Mouse (Mus musculus) heart, postnatal 36 days (tissue): ENCODE measurements at regions not wholly inside any gene's neighbourhood (a gene's known extent, or its start where the extent isn't known, plus 50 kb on each side); places are given as distances from the start of the nearest gene placed in this dataset.

Source experiments
- DNase-seq, 2 experiments: peaks; one replicate each; pipeline ENCODE4 v3.0.0; 2021 to 2022
- intact Hi-C: fragments of 180-260 bp; cut with DNase I; formaldehyde crosslinking; loops from one replicate; pipeline ENCODE4 v1.15.1; 2025

DNA sequence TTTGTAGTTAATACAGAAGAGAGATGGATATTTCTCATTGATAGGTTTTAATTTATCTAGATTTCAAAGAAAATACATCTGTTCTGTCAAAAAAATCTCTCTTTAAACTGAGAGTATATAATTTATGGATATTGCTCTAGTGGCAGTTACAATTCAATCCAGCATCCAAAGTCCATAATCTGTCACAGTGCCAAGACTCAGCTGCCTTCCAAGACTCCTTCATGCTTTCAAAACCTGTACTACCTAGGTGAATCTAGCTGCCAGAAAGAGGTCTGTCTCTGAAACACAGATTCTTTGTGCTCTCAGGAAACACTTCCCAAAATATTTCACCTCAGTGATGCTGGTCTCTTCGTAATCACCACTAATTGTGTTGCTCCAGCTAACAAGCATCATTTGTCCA is 844.0 kb upstream of the Sel1l start:
- intact Hi-C loops = no loop called here

DNA sequence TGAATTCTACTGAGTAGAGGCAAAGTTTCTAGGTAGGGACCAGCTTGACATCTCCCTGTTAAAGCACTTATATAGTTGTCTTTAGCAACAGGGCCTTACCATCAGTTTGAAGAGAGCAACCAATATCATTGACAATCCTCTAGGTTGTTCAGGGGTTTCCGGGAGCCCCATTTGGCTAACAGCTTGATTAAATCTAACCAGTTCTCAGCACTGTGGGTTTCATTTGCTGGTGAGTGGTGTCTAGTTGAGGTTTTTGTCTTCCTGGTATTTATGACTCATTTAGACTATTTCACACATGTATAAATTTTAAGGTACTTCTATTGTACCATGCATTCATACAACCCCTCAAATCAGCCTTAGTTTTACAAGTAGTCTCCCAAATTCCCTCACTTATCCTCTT is 823.4 kb upstream of the Sel1l start:
- no peak for DNase-seq
- intact Hi-C loops = no loop called here

More for the DNA sequence above, 844.0 kb upstream of the Sel1l start:
- DNase-seq = no peak

DNA sequence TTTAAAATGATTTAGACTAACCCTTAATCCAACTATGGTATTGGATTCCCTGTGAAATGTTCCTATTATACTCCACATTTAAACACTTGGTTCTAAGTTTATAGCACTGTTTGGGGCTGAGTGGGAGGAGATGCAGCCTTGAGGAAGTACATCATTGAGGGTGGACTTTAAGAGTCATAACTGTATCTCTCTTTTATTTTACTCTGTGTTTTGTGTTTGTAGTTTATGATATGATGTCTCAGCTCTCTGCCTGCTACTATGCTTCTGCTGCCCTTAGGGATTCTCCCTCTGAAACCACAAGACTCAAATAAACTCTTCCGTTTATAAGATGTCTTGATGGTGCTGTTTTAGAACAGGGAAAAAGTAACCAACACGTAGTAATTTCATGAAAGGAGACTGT is 797.7 kb upstream of the Sel1l start:
- intact Hi-C loops = no loop called here
- no peak for DNase-seq

DNA sequence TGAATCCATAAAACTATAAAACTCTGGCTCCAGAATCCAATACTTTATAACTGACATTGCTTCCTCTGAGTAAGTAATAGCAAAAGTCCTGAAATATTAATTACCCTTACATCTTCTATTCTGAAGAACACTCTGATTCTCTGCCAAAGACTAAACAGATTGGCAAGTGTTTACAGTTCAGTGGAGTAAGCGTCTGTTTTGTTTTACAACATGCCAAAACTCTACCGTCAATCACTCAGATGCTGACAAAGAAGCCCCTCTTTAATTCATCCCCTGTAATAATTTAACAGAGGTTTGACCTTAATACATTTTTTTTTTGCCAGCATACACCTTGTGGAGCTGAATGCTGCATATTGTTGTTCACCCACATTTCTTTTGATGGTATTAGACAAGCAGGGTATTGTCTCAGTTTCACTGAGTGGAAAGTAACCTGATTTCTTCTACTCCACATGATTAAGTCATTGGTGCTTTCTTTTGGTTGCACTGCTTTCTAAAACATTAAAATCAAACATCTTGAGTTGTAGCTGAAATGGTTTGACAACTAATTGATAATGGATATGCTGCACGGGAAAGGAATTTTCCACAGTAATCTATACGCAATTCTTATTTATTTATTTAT is 796.2 kb upstream of the Sel1l start:
- intact Hi-C loops = no loop called here
- DNase-seq = no peak

DNA sequence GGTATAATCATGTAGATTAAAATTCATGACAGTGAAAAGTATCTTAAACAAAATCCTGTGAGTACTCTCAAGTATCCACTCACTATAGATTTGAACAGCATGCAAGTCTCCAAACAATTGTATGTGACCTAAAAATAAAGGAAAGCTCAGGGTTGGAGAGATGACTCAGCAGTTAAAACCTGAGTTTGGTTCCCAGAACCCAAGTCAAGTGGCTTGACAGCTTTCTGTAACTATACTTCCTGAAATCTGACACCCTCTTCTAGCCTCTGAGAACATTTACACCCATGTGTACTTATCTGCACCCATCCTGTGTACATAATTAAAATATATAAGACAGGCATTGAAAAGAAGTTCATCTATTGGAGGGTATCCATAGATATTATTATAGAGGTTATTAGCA is 770.2 kb upstream of the Sel1l start:
- intact Hi-C loops = no loop called here
- no peak for DNase-seq

DNA sequence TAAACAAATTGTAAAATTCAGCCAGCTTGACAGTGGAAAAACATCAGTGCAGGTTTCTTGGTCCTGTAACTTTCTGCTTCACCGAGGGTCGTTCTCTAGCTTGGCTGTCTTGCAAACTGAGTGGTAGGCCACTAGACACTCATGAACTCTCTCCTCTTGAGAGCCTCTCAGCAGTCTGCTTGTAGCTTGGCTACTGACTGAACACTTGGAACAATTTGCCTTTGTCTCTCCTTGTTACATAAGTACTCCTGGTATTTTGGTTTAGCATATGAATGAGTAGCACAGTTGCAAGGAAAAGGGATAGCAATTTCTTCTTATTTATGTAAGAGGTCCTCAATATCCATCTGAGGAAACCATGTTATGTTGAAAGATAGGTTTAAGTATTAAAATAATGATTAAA is 769.6 kb upstream of the Sel1l start:
- intact Hi-C loops = no loop called here
- no peak for DNase-seq

DNA sequence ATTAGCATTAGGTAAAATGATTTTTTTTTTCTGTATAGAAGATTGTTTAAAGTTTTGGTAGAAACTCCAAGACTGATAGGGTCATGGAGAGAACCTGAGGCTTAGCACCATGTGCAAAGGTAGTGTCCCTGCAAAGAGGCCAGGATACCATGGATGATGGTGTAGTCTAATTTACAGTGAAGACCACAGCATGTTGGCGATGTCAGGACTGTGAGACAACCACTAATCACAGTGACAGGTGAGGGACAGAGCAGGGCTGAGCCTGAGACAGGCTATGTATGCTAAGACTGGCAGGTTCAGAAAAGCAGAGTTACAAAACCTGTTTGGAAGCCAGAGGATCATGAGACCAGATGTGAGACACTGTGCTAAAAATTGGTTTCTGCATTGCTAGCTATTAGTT is 752.7 kb upstream of the Sel1l start:
- DNase-seq = no peak
- intact Hi-C loops = no loop called here

DNA sequence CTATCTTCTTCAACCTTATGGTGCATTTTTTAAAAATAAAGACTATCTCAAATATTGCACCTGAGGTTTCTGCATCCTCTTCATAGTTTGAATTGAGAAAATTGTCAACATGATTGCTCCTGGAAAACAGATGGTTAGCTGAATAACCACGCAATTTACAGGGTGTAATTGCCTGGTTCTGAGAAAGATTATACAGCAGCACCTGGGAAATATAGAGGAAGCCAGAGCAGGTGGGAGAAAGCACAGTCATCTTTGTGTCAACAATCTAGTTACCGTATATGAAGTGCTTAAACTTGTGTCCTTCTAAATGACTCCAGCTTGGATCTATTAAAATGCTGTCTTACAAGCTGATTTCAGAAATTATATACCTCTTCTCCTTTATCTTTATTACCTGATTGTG is 740.8 kb upstream of the Sel1l start:
- intact Hi-C loops = no loop called here
- no peak for DNase-seq

DNA sequence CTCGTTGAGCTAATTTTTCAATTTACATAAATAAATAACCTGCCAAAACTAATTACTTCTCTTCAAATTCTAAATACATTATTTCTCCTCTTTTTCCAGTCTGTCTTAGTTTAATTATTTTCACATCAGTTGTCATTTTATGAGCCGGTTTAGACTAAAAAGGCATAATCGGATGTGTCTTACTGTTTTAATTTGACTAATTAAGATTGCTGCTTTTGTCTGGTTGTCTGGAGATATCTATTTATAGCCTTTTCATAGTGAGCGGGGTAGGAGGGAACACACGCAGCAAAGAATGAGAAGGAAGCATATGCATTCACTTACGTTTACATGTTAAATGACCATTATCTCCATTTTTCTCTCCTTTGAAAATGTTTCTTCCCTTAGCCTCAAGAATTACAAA is 740.3 kb upstream of the Sel1l start:
- intact Hi-C loops = no loop called here
- DNase-seq = no peak

DNA sequence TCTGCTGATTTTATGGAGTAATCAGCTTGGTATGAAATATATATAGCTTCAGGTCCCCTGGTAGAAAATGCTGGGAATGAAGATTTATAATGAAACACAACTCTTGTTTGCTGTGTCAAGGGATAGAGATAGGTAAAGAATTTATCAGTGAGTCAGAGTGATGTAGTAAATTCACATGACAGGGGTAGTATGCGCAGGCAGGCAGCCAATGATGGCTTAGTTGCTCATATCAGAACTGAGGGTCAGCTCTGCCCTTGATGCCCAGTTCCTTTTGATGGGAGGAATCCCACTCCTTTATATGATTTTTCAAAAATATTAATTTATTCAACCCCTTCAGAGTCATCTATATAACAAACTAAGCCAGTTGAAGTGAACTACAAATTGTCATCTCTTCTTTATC is 729.6 kb upstream of the Sel1l start:
- intact Hi-C loops = no loop called here
- no peak for DNase-seq
